Mouse (Mus musculus) kidney, postnatal 4 days (tissue): ENCODE data around the gene Lin7c.

Experiments
- DNase-seq, 2 experiments: peaks; one replicate each; pipeline ENCODE4 v3.0.0; 2021; ENCODE audit warnings: mixed read lengths in 2 of 2

Lin7c gene

DNA sequence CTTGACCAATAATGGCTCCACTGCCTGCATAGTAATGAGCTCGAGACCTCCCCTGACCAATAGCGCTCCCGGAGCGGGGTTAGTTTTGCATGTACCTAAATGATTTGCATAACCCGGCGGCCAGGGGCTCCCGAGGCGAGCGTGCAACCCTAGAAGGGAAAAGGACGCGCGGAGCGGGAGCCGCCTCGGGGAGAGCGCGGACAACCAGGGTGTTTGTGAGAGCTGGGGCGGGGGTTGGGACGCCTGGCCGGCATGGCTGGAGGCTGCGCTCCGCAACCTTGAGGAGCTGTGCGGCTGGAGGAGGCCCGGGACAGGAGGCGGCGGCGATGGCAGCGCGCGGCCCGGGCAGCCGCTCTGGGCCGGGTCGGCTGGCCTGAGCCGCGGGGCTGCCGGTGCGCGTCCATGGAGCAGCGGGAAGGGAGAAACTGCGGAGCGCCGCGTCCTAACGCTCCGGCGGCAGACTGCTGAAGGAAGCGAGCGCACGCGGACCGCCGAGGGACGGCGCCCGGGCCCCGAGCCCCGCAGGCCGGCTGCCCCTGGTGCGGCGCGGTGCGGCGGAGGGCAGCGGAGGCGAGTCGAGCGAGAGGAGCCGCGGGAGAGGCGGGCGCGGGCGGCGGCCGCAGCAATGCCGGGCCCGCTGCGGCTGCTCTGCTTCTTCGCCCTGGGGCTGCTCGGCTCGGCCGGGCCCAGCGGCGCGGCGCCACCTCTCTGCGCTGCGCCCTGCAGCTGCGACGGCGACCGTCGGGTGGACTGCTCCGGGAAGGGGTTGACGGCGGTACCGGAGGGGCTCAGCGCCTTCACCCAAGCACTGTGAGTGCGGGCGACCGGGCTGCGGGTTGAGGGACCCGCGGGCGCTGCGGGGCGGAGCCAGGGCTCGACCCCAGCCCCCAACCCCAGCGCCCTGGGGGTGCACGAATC, 27.1 kb downstream of the Lin7c start, which contains the start of gene Lgr4:
TSS of gene Lgr4 (plus strand) at position 152 of the 918 bp plus-strand sequence.
- peak; percentile 95 to 97 for DNase-seq

DNA sequence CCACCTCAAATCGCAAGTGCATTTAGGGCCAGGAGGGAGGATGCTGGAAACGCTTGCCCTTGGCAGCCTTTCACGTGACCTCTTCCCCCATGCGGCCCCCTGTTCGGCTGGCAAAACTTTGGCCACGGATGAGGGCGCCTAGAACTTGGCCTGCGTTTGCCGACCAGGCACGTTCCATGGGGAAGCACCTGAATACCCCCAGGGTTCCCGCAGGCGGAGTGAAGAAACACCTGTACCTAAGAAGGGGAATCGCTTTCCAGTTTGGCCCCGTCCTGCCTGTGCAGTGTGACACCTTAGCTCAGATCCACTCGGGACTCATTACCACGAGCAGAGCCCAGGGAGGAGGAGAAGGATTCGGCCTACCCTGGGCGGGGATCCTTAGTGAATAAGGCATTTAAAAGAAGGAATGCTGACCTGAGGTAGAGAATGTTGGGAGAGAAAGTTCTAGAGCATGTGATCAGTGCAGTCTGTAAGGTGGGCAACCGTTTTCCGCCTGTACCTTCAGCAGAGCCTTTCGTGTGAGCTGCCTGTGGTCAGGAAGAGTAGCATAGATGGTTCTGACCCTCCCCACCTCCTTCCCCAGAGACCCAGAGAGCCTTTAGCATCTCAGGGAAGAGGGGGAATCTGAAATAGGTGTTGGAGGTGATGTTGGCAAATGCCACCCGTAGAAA, 28.1 kb downstream of the Lin7c start:
- DNase-seq = peak; percentile 63 to 75

DNA sequence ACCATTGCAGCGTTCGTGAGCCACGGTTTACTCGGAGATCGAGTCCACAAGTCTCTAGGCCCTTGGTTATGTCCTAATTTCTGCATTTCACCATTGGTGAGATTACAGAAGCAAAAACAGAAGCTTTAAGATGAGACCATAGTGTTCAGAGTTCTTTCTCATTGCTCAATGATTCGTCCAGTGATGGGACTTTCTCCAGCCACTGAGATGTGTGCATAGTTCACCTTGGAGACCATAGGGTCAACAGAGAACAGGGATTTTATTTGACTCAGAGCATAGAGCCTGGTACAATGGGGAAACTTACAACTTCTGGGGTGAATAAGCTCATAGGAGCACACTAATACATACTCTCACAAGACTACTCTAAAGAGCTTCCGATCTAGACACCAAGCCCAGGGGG, 29.8 kb downstream of the Lin7c start:
- no peak for DNase-seq

DNA sequence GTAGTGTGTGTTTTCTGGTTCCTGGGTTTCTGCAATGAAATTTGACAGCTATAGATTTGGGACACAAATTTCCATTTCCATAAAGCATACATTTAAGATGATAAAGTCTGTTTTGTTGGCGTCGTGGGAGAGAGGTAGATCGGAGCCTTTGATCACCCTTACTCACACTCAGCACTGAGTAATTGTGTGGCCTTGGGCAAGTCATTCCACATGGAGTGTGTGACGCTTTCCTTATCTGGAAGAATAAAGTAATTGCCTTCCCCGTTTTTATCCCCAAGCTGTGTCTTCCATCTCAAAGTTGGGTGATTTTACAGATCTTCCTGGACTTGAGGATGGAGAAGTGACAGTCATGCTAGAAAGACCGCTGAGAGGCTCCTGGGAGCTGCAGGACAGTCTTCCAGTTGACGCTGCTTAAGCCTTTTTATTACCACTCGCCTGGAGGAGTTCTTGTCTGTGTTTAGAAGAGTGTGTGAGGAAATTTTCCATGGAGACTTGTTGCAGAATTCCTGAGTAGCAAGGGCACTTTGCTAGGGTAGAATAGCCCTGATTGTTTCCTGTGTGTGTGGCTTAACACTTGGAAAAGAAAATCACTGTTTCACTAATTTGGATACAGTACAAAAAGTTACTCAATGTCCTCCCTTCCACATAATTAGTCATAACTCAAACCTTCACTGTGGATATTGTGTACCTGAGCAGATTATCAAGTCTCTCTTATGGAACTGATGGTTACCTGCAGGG, 30.8 kb downstream of the Lin7c start:
- no peak for DNase-seq

DNA sequence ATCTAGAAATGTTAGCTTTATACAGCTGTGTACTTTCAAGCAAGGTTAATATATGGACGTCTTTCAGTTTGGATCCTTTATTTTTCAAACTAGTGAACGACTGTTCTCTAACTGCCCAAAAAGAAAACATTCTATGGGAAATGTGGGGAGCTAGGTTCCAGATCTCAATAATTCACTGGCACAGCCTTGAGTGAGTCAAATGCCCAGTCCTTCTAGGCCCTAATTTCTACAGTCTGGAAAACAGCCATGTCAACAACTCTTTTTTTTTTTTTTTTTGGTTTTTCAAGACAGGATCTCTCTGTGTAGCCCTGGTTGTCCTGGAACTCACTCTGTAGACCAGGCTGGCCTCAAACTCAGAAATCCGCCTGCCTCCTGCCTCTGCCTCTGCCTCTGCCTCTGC, 31.7 kb downstream of the Lin7c start:
- no peak for DNase-seq

DNA sequence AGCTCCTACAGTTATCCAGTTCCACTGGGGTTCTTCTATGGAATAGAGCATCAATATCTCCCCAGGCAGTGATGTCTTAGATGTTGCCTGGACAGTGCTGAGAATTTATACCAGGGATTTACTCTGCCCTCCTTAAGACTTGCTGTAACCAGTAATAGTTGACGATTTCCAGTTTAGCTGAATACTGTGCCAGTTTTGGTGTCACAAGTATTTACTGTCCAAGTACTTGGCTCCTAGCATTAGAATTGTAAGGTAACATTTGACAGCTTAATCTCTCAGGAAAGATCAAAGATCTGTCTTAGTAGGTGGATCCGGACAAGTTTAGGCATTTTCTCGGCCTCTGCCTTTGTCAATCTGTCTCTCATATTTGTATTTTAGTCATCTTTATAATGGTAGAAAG, 32.4 kb downstream of the Lin7c start:
- no peak for DNase-seq

DNA sequence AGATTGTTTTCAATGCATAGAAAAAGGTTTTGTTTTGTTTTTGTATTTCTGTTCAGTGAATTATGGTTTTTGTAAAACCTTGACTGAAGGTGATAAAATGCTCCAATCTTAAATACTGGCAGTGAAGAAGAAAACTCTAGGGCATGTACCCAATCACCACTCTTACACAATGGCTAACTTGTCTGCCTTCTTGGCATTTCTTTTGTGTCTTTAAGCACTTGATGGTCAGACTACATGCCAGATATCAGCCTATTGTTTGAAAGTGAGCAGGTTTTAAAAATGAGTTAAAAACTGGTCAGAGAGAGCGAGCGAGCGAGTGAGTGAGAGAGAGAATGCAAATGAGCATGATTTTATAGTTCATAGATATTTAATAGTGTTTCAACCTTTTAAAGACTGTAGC, 33.3 kb downstream of the Lin7c start:
- no peak for DNase-seq

DNA sequence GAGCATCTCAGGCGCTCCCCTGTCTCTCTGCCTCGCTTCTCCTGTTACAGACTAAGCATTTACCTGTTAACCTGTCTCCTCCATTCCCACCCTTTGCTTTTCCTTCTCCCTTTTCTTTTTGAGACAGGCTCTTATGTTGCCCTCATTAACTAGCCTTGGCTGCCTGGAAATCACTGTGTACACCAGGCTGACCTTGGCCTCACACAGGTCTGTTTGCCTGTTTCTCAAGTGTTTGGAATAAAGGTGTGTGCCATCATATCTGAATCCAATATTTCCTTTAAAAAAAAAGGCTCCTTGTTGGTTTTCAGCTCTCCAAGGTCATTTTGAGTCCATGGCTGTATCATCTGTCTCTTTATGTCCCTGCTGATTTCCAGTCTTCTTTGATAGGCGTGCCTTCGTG, 36.3 kb downstream of the Lin7c start:
- no peak for DNase-seq

DNA sequence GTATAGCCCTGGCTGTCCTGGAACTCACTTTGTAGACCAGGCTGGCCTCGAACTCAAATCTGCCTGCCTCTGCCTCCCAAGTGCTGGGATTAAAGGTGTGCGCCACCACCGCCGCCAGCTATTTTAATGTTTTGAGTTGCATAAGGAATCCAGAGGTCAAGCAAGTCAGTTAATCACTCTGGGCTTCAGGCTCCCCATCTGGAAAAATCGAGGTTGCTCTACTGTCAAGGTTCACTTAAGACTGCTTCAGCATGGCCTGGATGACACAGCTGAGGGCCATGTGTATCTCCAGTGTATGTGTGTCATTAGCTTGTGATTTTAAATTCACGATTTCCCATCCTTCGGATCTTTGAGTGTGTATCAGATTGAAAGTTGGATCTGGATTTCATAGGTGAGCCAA, 36.8 kb downstream of the Lin7c start:
- no peak for DNase-seq

DNA sequence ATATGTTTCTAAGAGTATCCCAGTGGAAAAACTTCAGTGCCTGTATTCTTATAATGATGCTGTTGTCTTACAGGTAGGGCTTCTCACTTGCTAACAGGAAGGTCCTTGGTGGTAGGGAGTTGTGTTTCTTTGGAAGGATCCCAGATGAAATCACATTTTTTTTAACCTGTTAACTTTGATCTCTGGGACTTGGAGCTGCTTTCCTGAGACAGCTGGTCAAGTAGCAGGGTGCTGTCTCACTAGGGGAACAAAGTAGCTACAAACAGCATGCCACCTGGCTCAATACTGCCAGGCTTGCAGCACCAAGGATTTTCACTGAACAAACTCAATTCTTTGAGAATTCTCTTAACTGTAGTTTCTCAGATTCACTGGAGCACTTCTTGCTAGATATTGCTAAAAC, 37.2 kb downstream of the Lin7c start:
- no peak for DNase-seq

DNA sequence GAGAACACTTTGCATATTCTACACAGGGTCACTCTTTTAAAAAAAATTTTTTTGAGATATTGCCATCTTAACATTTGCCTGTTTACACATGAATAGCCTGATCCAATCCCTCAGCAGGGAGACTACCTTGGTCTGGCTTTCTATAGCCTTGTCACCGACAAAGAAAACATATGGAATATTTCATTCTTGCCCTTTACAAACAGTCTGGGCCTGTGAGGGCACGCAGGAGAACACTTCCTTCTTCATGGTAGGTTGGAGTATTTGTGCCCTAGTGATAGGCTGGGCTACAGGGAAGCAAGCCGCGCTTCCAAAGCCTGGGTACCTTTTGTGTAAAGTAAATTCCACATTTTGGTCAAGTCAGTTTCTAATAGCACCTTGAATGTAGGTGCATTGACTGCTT, 38.1 kb downstream of the Lin7c start:
- no peak for DNase-seq

DNA sequence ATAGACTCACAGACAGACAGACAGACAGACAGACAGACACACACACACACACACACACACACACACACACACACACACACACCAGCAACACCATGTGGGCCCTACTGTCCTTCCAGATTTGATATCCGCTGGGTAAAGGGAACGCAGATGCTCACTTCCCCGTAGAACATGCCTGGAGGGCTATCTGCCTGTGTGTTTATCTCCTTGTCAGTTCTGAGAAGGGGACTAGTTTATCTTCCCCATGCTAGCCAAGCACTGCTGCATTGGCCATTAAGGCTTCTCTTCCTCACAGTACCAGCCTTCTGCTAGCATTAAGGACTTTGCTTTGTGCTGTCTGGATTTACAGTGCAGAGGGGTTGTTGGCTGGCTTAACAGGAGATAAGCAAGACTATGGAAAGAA, 38.6 kb downstream of the Lin7c start:
- no peak for DNase-seq

DNA sequence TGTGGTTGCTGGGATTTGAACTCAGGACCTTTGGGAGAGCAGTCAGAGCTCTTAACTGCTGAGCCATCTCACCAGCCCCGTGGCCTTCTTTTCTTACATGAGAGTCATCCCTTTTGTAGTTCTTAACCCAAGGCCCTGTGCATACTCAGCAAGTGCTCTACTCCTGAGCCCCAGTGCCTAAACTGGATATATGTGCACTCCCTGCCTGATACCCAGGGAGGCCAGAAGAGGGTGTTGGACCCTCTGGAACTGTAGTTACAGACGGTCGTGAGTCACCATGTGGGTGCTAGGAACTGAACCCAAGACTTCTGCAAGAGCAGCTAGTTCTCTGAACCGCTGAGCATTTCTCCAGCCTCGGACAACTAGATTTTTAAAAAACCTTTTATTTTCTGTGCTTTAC, 39.7 kb downstream of the Lin7c start:
- no peak for DNase-seq

DNA sequence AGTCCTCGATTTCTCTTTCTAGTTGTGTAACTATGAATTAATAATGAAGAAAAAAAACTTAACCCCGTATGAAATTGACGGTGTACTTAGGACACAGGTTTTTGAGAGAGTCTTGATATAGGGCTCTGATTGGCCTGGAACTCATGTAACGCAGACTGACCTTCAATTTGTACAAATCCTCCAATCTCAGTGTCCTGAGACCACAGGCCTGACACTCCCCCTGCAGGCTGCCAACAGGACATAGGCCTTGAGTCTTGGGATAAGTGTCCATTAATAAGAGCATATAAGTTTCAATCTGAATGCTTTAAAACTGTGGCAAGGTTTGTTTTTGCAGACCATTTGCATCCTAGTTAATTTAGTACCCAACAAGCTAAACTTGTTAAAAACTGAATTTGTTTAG, 40.1 kb downstream of the Lin7c start:
- no peak for DNase-seq

DNA sequence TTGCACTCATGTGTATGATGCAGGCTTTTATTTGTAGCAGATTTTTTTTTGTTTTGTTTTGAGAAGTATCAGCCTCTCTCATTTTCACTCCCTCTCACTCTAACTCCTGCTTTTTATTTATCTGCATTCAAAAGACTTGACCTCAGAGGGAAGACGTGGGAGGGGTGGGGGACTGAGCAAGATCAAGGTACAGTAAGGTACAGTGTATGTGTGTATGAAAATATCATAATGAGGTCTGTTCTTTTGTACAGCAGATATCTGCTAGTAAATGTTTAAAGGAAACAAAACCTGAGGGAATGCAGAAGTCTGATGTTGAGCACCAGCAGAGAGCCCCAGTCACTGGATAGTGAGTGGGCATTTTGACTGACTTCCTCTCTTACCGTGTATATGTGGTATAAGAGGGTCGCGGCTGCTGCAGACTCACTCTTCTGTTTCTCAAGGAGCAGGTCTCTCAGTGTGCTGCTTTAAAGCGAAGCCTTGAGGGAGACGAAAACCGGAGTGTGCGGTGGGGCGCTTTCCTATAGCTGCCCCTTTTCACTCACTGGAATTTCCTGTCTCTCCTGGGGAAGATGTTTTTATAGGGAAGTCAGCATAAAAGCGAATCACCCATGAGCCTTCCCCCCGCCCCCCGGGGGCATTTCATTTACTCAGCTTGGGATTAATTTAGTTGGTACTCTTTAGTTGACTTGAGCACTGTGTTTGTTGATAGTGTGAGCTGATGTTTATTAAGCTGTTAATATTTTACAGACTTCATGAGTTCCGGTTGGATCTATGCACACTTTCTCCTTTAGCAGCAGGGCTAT, 41.5 kb downstream of the Lin7c start:
- DNase-seq = peak; percentile 66 to 76

DNA sequence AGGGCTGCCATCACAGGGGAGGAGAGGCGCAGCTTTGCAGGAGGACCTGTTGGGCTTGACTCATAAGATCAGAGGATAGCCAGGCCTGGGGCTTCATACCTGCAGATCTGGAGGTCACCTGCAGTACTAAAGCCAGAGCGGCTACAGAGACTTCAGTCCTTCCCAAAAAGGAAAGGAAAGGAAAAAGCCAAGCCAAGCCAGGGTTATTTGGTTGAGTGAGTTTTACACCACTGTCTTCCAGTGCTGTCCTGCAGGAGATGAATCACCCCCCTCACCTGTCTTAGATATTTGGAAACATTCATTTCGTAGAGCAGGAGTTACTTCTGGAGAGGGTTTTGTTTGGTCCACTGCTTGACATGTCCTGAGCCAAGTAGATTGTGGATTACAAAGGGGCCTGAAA, 42.5 kb downstream of the Lin7c start:
- DNase-seq = no peak

DNA sequence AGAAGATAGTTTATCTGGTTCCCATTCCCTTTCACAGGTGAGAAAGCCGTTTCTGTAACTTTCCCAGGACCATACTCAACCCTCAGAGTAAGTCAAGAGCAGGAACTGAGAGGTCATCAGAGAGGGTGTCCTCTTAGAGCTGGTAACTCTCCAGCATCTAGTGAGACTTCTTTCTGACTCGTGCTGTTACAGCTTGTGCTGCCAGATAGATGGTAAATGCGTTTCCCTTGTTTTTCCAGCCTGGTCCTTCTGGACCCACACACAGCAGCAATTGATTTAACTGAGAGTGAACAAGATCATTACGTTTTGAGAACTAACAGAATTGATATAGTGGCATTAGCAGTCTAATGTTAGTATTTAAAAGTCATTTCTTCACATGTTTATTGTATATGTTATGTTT, 43.4 kb downstream of the Lin7c start:
- no peak for DNase-seq

DNA sequence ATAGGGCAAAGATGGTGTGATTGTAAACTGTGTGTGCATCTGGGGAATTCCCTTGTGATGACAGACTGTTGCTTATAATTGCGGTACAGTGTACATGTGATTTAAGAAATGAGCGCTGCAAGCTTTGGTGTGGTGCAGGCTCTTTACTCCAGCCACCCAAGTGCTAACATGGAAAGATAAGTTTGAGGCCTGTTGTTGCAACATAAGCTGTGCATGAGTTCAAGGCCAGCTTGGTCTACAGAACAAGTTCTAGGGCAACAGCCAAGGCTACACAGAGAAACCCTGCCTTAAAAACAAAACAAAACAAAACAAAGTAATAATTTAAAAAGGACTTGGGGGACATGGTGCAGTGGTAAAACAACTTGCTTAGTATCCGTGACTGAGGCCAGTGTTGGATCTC, 44.5 kb downstream of the Lin7c start:
- DNase-seq = no peak

DNA sequence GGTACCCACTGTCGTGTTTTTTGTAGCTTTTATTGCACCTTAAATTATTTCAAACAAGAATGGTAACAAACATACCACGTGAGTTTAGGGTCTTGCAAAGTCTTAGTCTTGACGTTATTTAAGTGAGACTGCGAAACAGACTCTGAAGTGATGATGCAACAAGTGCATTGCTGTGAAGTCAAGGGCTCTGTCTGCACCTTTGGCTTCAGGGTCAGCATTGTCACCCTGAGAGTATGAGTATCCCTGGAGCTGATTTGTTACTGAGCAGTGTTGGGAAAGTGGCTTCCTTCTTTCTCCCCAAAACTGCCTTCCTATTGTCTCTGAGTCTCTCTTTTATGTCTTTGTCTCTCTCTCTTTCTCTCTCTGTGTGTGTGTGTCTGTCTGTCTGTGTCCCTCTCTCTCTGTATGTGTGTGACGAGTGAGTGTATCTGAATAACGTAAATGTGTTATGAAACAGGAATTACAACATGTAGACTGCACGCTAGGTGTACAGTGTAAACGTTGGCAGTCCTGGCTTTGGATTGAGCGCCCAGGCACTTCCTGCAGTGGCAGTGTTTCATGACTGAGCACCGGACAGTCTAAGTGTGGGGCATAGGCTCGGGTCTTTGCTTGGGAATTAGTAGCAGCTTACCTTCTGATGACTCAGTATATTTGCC, 45.2 kb downstream of the Lin7c start:
- no peak for DNase-seq

DNA sequence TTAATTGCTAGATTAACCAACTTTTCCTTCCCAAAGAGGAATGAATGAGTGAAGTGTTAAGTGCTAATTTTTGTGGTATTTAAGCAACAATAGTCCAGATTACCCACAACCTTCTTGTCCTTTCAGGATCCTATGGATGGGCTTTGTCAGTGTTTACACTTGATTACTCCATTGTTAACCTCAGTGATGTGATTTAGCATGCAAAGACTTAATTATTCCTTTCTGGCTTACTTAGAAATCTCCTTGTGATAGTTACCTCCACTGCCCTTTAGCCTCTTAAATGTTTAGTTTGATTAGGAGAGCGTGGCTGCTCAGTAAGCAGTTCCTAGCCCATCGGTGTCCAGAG, 45.7 kb downstream of the Lin7c start:
- DNase-seq = no peak

DNA sequence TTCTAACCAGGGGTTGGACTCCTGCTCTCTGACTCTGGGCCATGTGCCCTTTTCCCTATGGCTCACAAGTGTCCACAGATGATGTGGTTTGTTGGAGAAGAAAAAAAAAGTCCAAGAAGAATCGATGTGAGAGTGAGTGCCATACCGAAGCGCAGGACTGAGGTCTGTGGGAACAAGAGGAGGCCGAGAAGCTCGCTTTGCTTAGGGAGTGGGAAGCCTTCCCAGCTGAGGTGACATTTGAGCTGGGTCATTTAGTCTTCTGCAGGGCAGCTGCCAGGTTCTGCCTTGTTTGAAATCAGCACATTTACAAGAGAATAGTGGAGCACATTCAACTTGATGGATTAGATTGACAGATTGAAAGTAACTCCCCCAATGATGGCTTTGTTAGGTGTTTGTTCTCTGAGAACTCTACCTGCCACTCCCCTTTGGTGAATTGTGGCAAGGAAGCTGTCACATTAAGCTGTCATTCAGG, 51.4 kb downstream of the Lin7c start:
- no peak for DNase-seq
